Mouse (Mus musculus) adrenal gland, adult 10 weeks (tissue): ENCODE results near the gene 9130023H24Rik. TPM values are rescaled to one million over a fixed set of nuclear protein-coding genes. Genes with fewer than 3 reads are reported as not detected.

Experiments used
- polyA plus RNA-seq: library from polyadenylated mRNA; stranded (reverse); fragments of 350-450 nt; fragmentation: Illumina TruSeq; extraction: RNeasy Lipid Tissue Mini Kit (QIAGEN cat#74804); gene quantifications from one replicate; pipeline ENCODE4 v1.2.3, GENCODE M21; 2014; ENCODE audit warnings: low read depth, low replicate concordance

9130023H24Rik gene
- 5.8 TPM for polyA plus RNA-seq

DNA sequence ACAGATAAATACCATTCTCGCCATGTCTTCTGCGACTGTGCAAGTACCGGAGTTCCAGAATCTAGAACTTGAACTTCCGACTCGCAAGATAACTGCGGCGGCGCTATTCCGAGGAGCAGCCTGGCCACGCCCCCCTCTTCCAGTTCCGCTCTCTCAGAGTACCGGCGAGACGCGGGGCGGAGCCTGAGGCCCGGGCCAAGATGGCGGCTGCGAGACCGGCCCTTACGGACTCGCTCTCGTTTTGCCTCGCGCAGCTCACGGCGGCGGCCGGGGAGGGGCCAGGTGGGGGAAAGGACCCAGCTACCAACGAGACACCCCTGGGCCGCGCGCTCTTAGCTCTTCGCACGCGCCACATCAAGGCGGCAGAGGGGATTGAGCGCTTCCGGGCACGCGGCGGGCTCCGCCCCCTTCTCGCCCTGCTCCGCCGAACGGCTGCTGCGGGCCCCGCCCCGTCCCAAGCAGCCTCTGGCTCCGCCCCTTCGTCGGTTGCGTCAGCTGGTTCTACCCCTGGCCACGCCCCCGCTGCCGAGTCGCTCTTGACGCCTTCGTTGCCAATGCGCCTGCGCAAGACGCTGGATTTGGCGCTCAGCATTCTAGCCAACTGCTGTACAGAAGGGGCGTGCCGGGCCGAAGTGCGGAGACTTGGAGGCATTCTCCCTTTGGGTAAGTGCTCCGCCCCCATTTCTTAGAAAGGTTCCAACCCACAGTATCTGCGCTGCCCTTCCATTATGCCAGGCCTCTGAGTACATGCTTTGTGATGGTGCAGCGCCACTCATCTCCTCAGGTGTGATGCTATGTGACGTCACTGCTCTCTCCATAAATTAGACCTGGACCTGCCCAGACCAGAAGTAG is at the start of gene 9130023H24Rik:
9130023H24Rik (minus strand) TSS at position 105 of the 852 bp plus-strand sequence.

DNA sequence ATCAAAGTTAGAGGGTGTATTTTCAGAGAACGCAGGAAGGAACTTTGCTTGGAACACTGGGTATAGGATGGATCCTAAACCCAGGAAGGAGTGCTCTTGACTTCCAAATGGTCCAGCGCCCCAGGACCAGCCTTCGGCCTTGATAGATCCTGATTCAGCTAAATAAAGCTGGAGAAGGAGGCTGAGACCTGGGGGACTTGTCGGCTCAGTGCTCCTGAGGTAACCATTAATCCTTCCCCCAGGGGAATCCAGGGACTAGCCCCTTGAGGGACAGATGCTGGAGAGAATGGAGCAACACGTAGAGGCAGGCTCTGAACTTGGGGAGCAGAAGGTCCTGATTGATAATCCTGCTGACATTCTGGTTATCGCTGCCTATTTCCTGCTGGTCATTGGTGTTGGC is 27.6 kb upstream of the 9130023H24Rik start, which contains the start of gene Slc5a2:
Slc5a2 (plus strand) TSS at position 247 of the 400 bp plus-strand sequence.

DNA sequence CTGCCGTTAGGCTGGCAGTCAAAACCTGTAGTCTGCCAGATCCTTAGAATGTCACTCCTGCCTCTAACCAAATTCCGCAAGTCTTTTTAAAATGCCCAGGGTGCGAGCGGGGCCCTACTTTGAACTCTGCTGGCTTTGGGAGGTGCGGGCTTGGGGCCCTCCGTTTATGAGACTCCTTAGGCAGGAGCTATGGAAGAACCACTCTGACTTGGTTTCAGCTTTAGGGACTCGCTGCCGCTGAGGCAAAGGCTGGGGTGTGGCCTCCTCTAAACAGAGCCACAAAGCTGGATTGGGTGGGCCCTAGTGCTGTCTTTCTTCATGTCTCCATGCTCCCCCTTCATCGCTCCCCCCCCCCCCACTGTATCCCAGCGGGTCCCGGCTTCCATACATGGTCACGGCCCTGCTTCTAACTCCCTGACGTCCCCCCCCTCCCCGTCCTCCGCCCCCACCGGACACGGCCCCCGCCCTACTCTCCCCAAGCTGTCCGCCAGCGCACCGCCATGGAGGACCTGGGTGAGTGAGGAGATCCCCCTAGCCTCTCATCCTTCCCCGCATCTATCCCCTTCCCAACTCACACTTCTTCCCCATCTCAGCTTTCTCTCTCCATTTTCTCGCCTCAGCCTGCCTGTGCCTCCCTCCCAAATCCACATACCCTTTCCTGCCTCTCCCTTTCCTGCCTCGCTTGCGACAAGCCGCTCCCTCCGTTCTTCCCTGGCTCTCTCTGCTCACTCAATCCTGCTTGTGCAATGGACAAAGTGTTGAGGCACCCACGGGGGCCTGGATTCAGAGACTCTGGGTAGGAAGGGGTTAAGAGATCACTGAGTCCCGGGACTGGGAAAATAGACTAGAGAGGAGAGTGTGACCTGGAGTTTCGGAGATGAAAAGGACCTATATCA is 8.9 kb upstream of the 9130023H24Rik start, which contains the start of gene Tgfb1i1:
Tgfb1i1 (plus strand) TSS at position 317 of the 896 bp plus-strand sequence.

DNA sequence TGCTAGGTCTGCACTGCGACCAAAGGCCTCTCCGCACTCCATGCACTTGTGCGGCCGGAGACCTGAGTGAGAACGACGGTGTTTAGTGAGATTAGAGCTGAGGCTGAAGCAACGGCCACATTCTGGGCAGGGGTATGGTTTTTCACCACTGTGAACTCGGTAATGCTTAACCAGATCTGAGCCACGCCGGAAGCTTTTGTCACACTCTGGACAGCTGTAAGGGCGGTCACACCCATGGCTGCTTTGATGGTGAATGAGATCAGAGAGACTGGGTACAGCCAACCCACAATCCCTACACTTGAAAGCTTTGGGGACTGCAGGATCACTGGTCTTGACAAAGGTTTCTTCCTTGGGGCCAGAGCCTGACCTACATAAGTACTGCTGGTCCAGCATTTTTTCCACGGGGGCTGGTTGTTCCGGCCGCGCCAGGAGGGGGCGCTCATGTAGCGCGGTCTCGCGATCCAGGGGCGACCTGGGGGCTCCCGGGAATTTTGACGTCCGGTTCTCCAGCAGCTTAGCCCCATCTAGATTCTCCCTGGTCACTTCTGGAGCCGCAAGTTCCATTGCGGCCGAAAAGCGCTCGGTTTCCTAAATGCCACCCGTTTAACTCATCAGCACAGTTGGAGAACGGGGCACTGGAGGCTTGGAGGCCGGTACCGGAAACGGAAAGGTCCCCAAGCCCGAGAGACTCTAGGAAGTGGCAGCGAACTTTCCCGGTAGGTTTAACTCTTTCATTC is 807 bp downstream of the 9130023H24Rik start, which contains the start of gene Armc5:
Armc5 (plus strand) TSS at position 487 of the 737 bp plus-strand sequence.

DNA sequence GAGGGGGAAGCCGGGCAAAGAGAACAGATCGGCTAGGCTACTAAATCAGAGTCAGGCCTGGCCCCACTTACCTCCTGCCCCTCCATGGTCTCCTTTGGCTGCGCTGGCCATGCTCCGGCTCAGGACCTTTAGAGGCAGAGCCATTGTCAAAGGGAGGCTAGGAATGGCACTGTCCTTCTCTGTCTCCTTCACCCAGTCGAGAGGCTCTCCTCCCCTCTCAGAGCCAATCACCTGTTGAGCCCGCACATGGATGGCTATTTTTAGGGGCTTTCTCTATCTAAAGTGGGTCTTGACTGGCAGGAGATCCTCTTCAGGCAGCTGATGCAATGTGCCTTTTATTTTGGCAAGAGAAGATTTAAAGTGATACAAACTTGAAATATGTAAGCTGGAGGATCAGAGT is 31.7 kb downstream of the 9130023H24Rik start, which contains the start of gene Cox6a2:
Cox6a2 (minus strand) TSS at position 236 of the 400 bp plus-strand sequence.

Other genes starting within 250 kb of the 9130023H24Rik start
- 2.3 TPM for gene Pycard, start 244.2 kb downstream of the 9130023H24Rik start, polyA plus RNA-seq
- not detected for gene Trim72, start 234.1 kb downstream of the 9130023H24Rik start, polyA plus RNA-seq
- gene Itgam, start 175.4 kb downstream of the 9130023H24Rik start, polyA plus RNA-seq: 4.1 TPM
- not detected for gene Gm49368, start 175.3 kb downstream of the 9130023H24Rik start, polyA plus RNA-seq
- 0.99 TPM for gene Itgax, start 108.5 kb downstream of the 9130023H24Rik start, polyA plus RNA-seq
- gene Itgad, start 83.7 kb downstream of the 9130023H24Rik start, polyA plus RNA-seq: not detected
- not detected for gene Cox6a2, start 31.6 kb downstream of the 9130023H24Rik start, polyA plus RNA-seq
- gene Armc5, start 689 bp downstream of the 9130023H24Rik start, polyA plus RNA-seq: 0.70 TPM
- 3.3 TPM for gene Tgfb1i1, start 8.8 kb upstream of the 9130023H24Rik start, polyA plus RNA-seq
- gene Slc5a2, start 27.6 kb upstream of the 9130023H24Rik start, polyA plus RNA-seq: not detected
- gene BC017158, start 60.1 kb upstream of the 9130023H24Rik start, polyA plus RNA-seq: 4.4 TPM
- 17.1 TPM for gene Rgs10, start 180.7 kb upstream of the 9130023H24Rik start, polyA plus RNA-seq
- gene Tial1, start 223.7 kb upstream of the 9130023H24Rik start, polyA plus RNA-seq: 222 TPM